Mouse (Mus musculus) MEL (cell line): ENCODE results near the gene Asb1. TPM values are rescaled to one million over a fixed set of nuclear protein-coding genes. Genes with fewer than 3 reads are reported as not detected.

Experiments used
- DNase-seq: peaks from one replicate; pipeline ENCODE4 v3.0.0; 2011; ENCODE audit warnings: low read depth, low spot score
- H3K27ac ChIP-seq: 2 replicates; pipeline ENCODE4 v1.5.1; 2012; ENCODE audit warnings: low read depth, mild to moderate bottlenecking, control low read depth, low read length, moderate library complexity; ENCODE audit not compliant: control insufficient read depth
- H3K27me3 ChIP-seq, 2 experiments: fragments of 150-350 bp in 1 of 2; sonication (generic) in 1 of 2; 2 replicates each; pipeline ENCODE4 v1.6.1; 2012; ENCODE audit warnings: low read length in 2 of 2, mild to moderate bottlenecking in 2 of 2, improper control_type of control experiment in 1 of 2, moderate library complexity in 1 of 2; ENCODE audit not compliant: insufficient read depth in 2 of 2, control insufficient read depth in 1 of 2
- H3K36me3 ChIP-seq, 2 experiments: 2 replicates each; pipeline ENCODE4 v1.6.1; 2012 to 2014; ENCODE audit warnings: low read length in 2 of 2, improper control_type of control experiment in 1 of 2, inconsistent platforms in 1 of 2, mild to moderate bottlenecking in 1 of 2; ENCODE audit not compliant: insufficient read depth in 2 of 2, control insufficient read depth in 1 of 2
- H3K4me1 ChIP-seq, 2 experiments: fragments of 150-350 bp in 1 of 2; sonication (generic) in 1 of 2; 2 replicates each; pipeline ENCODE4 v1.6.1; 2012; ENCODE audit warnings: low read length in 2 of 2, improper control_type of control experiment in 1 of 2, mild to moderate bottlenecking in 1 of 2; ENCODE audit not compliant: insufficient read depth in 2 of 2, control insufficient read depth in 1 of 2
- H3K4me3 ChIP-seq, 2 experiments: fragments of 150-350 bp in 1 of 2; sonication (generic) in 1 of 2; 2 replicates each; pipeline ENCODE4 v1.5.1; 2012; ENCODE audit warnings: low read depth in 2 of 2, low read length in 2 of 2, mild to moderate bottlenecking in 2 of 2, moderate library complexity in 2 of 2, control low read depth in 1 of 2, improper control_type of control experiment in 1 of 2; ENCODE audit not compliant: control insufficient read depth in 1 of 2, insufficient read depth in 1 of 2
- H3K79me2 ChIP-seq: 2 replicates; pipeline ENCODE4 v1.6.1; 2012; ENCODE audit warnings: mild to moderate bottlenecking, low read length, moderate library complexity; ENCODE audit not compliant: control insufficient read depth, poor library complexity, insufficient read depth
- H3K9ac ChIP-seq: 2 replicates; pipeline ENCODE4 v1.6.1; 2012; ENCODE audit warnings: low read depth, mild to moderate bottlenecking, control low read depth, low read length, moderate library complexity; ENCODE audit not compliant: control insufficient read depth, poor library complexity, severe bottlenecking
- H3K9me3 ChIP-seq: fragments of 150-350 bp; sonication (generic); replicated peaks from 2 replicates; pipeline ENCODE4 v1.6.1; 2012; ENCODE audit warnings: mild to moderate bottlenecking, low read length, improper control_type of control experiment, moderate library complexity; ENCODE audit not compliant: insufficient read depth
- BHLHE40 ChIP-seq: IDR thresholded peaks from 2 replicates; pipeline ENCODE4 v1.6.1; 2012; ENCODE audit warnings: low read depth, mild to moderate bottlenecking, inconsistent platforms, low read length, improper control_type of control experiment, borderline replicate concordance
- CHD2 ChIP-seq: IDR thresholded peaks from 2 replicates; pipeline ENCODE4 v1.6.1; 2011; ENCODE audit warnings: low read length, improper control_type of control experiment
- CTCF ChIP-seq, 3 experiments: IDR thresholded peaks in 2 of 3; conservative IDR thresholded peaks in 1 of 3; 2 replicates each; pipeline ENCODE4 v1.5.1; 2011 to 2012; ENCODE audit warnings: low read length in 3 of 3, low read depth in 2 of 3, mild to moderate bottlenecking in 2 of 3, improper control_type of control experiment in 1 of 3, inconsistent platforms in 1 of 3, mixed read lengths in 1 of 3, moderate library complexity in 1 of 3; ENCODE audit not compliant: control insufficient read depth in 1 of 3, insufficient read depth in 1 of 3, poor library complexity in 1 of 3, severe bottlenecking in 1 of 3
- E2F4 ChIP-seq: IDR thresholded peaks from 2 replicates; pipeline ENCODE4 v1.6.1; 2011; ENCODE audit warnings: low read depth, low read length, improper control_type of control experiment, borderline replicate concordance
- ELF1 ChIP-seq: IDR thresholded peaks from 2 replicates; pipeline ENCODE4 v1.6.1; 2014; ENCODE audit warnings: low read depth, mild to moderate bottlenecking, inconsistent platforms, low read length, improper control_type of control experiment, moderate library complexity
- EP300 ChIP-seq, 2 experiments: IDR thresholded peaks; 2 replicates each; pipeline ENCODE4 v1.6.1; 2011; ENCODE audit warnings: improper control_type of control experiment in 2 of 2, low read length in 2 of 2, low read depth in 1 of 2, mild to moderate bottlenecking in 1 of 2
- ETS1 ChIP-seq: IDR thresholded peaks from 2 replicates; pipeline ENCODE4 v1.6.1; 2012; ENCODE audit warnings: low read depth, mild to moderate bottlenecking, inconsistent platforms, low read length, improper control_type of control experiment, moderate library complexity
- GATA1 ChIP-seq: IDR thresholded peaks from 2 replicates; pipeline ENCODE4 v1.6.1; 2011; ENCODE audit warnings: low read depth, low read length, improper control_type of control experiment
- MAX ChIP-seq: IDR thresholded peaks from 2 replicates; pipeline ENCODE4 v1.6.1; 2011; ENCODE audit warnings: low read length, improper control_type of control experiment
- MXI1 ChIP-seq: IDR thresholded peaks from 2 replicates; pipeline ENCODE4 v1.6.1; 2011; ENCODE audit warnings: mild to moderate bottlenecking, low read depth, low read length, improper control_type of control experiment
- MYC ChIP-seq: IDR thresholded peaks from 2 replicates; pipeline ENCODE4 v1.6.1; 2011; ENCODE audit warnings: low read depth, mild to moderate bottlenecking, low read length, improper control_type of control experiment, moderate library complexity
- NELFE ChIP-seq: IDR thresholded peaks from 2 replicates; pipeline ENCODE4 v1.6.1; 2011; ENCODE audit warnings: low read depth, low read length, improper control_type of control experiment
- POLR2A ChIP-seq, 2 experiments: IDR thresholded peaks; 2 replicates each; pipeline ENCODE4 v1.6.1; 2011 to 2012; ENCODE audit warnings: low read length in 2 of 2, mild to moderate bottlenecking in 2 of 2, control low read depth in 1 of 2, improper control_type of control experiment in 1 of 2, low read depth in 1 of 2, moderate library complexity in 1 of 2; ENCODE audit not compliant: control insufficient read depth in 1 of 2, insufficient read depth in 1 of 2, poor library complexity in 1 of 2
- RCOR1 ChIP-seq: IDR thresholded peaks from 2 replicates; pipeline ENCODE4 v1.6.1; 2012; ENCODE audit warnings: low read depth, mild to moderate bottlenecking, inconsistent platforms, low read length, improper control_type of control experiment
- SIN3A ChIP-seq: IDR thresholded peaks from 2 replicates; pipeline ENCODE4 v1.6.1; 2012; ENCODE audit warnings: low read length, improper control_type of control experiment, inconsistent platforms
- SMC3 ChIP-seq: IDR thresholded peaks from 2 replicates; pipeline ENCODE4 v1.6.1; 2011; ENCODE audit warnings: low read depth, low read length, improper control_type of control experiment
- TAL1 ChIP-seq: IDR thresholded peaks from 2 replicates; pipeline ENCODE4 v1.6.1; 2012; ENCODE audit warnings: mild to moderate bottlenecking, inconsistent platforms, low read length, moderate library complexity, mixed read lengths
- TCF12 ChIP-seq: IDR thresholded peaks from 2 replicates; pipeline ENCODE4 v1.6.1; 2014; ENCODE audit warnings: low read depth, mild to moderate bottlenecking, inconsistent platforms, low read length, improper control_type of control experiment, moderate library complexity
- USF1 ChIP-seq: IDR thresholded peaks from 2 replicates; pipeline ENCODE4 v1.6.1; 2014; ENCODE audit warnings: low read depth, mild to moderate bottlenecking, inconsistent platforms, low read length, improper control_type of control experiment, moderate library complexity
- ZKSCAN1 ChIP-seq: IDR thresholded peaks from 2 replicates; pipeline ENCODE4 v1.6.1; 2012; ENCODE audit warnings: low read depth, mild to moderate bottlenecking, inconsistent platforms, low read length, improper control_type of control experiment, moderate library complexity
- polyA plus RNA-seq, 2 experiments: library from polyadenylated mRNA; stranded (reverse) in 1 of 2; unstranded in 1 of 2; fragments of >175 nt in 1 of 2; fragments of >200 nt in 1 of 2; gene quantifications; 2 replicates each; pipeline versions ENCODE4 v1.2.1 to v1.2.4; 2012; ENCODE audit warnings: low replicate concordance in 2 of 2, low read depth in 1 of 2; ENCODE audit not compliant: insufficient read length in 2 of 2, insufficient read depth in 1 of 2, missing spikeins in 1 of 2
- total RNA-seq: library from RNA; depleted of rRNA; stranded (reverse); fragments of 300-350 nt; gene quantifications from 2 replicates; pipeline ENCODE4 v1.2.3, GENCODE M21; 2012

Gene Asb1
- total and polyA plus RNA-seq, 3 experiments = 37.9 to 41.3 TPM; not detected in 1

DNA sequence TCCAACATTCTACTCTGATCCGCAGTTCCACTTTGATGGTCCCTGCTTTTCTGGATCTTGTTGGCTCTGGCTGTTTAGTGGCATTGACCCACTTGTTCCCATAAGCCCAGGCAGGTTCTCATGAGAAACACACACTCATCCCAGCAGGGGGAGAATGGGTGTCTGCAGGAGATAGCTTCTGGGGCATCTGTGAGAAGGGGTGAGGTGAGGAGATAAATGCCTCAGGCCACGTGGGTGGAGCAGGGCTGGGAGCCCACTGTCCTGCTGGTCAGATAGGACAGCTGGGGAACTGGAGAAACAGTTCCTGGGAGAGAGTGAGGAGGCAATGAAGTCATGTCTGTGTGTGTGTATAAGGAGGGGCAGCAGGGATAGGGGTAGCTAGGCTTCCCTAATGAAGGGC is 6.9 kb upstream of the Asb1 start:
- Histone ChIP-seq H3K79me2 (no peaks in the 10 kb centered on the region), H3K36me3 (peaks cover 0 to 18% of the 10 kb centered on the region in 2 experiments; a peak in 2 of 4 replicates), H3K9me3 (no peaks in the 10 kb centered on the region), H3K9ac (no peak overlapping the region), H3K27me3 (no peaks in the 10 kb centered on the region), H3K27ac (peak overlapping the region; percentile 8; the same call in 1 of the 2 replicates), H3K4me3 (no peak overlapping the region), H3K4me1 (peaks cover 9 to 19% of the 10 kb centered on the region in 2 experiments)
- peak; percentile 77 for DNase-seq
- TF ChIP-seq MXI1 = peak; percentile 88; the same call in 1 of the 2 replicates
- TF ChIP-seq ZKSCAN1 = no peak
- peak; percentile 64 for TF ChIP-seq BHLHE40
- TF ChIP-seq MYC = peak; percentile 93
- peak; percentile 94 for TF ChIP-seq TCF12
- peak; percentile 73 for TF ChIP-seq SIN3A
- peak; percentile 86 for TF ChIP-seq USF1
- peak; percentile 82 for TF ChIP-seq GATA1
- peak; percentile 91 for TF ChIP-seq TAL1
- TF ChIP-seq ETS1 = peak; percentile 91
- peak; percentile 84 to 93 for TF ChIP-seq EP300 (IDR thresholded peaks at IDR 0.05; ENCODE audit: low read depth in 1 of 2, low read length in 2 of 2)
- no peak for TF ChIP-seq ELF1
- peak; percentile 64; the same call in 1 of the 2 replicates for TF ChIP-seq RCOR1
- peak; percentile 90 for TF ChIP-seq MAX
- no peak for TF ChIP-seq NELFE
- TF ChIP-seq CHD2 = no peak
- TF ChIP-seq CTCF (IDR thresholded peaks at IDR 0.05 in 2 of 3, conservative IDR thresholded peaks at IDR 0.05 in 1 of 3; ENCODE audit: control insufficient read depth in 1 of 3, insufficient read depth in 1 of 3, low read depth in 2 of 3, low read length in 3 of 3, poor library complexity in 1 of 3, severe bottlenecking in 1 of 3) = peak in 2 of 3 experiments; percentile 4 to 36; a peak in 2 of 6 replicates
- TF ChIP-seq SMC3 = peak; percentile 52

DNA sequence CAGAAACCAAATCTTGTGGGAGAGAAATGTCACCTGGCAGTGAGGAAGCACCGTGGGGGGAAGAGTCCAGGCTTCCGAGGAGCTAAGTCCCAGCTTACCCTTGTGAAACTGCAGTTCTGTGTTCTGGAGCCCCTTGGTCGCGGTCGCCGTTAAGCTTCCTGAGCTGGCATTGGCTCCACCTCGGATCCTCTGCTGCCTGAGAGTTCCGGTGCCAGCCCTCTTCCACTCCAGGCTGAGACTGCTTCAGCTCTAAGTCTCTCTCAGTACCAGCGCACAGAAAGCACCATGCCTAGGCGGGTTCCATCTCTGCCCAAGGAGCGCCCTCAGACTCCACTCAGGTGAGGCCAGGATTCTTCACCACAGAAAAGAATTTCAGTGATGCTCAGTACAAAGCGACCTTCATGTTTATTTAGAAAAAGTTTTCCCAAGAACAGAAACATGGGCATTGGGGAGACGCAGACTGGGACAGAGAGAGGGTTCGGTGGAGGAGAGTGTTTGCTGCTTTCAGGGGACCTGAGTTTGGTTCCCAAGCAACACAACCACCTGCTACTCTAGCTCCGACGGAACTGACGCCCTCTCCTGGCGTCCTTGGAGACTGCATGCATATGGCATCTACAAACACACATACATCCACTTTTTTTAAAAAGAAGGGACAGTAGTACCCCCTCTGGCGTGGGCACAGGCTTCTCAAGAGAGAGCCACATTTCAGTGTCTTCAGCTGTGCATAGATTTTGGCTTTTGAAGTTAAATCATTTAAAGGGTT is 6.2 kb upstream of the Asb1 start:
- TF ChIP-seq E2F4 (no peak), TCF12 (no peak), CHD2 (no peak), CTCF (IDR thresholded peaks at IDR 0.05 in 2 of 3, conservative IDR thresholded peaks at IDR 0.05 in 1 of 3; ENCODE audit: control insufficient read depth in 1 of 3, insufficient read depth in 1 of 3, low read depth in 2 of 3, low read length in 3 of 3, poor library complexity in 1 of 3, severe bottlenecking in 1 of 3) (peak; percentile 56 to 63 (median 57)), POLR2A (IDR thresholded peaks at IDR 0.05; ENCODE audit: control insufficient read depth in 1 of 2, insufficient read depth in 1 of 2, low read depth in 1 of 2, low read length in 2 of 2, poor library complexity in 1 of 2) (no peak)
- H3K4me3 ChIP-seq = no peak overlapping the region
- peak; percentile 52 for DNase-seq
- peak overlapping the region; percentile 6; the same call in 1 of the 2 replicates for H3K9ac ChIP-seq
- no peaks in the 10 kb centered on the region for H3K9me3 ChIP-seq
- H3K27me3 ChIP-seq = no peaks in the 10 kb centered on the region
- peaks cover 0 to 25% of the 10 kb centered on the region in 2 experiments; a peak in 2 of 4 replicates for H3K36me3 ChIP-seq
- H3K4me1 ChIP-seq = peaks cover 11 to 23% of the 10 kb centered on the region in 2 experiments
- H3K27ac ChIP-seq = peak overlapping the region; percentile 8; the same call in 1 of the 2 replicates
- no peaks in the 10 kb centered on the region for H3K79me2 ChIP-seq
